ENCODE assay signal across 9 mouse cellular contexts in genomic region chr2:3546588-3546987, GRCm38 (mm10). TPM values are rescaled to one million over a fixed set of nuclear protein-coding genes. Genes with fewer than 3 reads are reported as not detected.
DNase-seq lines count a peak whose midpoint lies in the region; ATAC-seq lines count a peak whose summit lies in the region.
"Had no signal": no experiment of that assay in that cellular context is flagged by ENCODE, and none has a peak within 500 bp of the region (broad histone marks: within the 10 kb centered on the region; RNA-seq: fewer than 3 reads in every experiment).

No protein-coding gene starts in this region.

- no peaks in the 10 kb centered on the region for H3K36me3 ChIP-seq in forebrain, embryonic 11.5 days (ENCODE audit: control insufficient read depth, insufficient read depth, low read length)
- no peaks in the 10 kb centered on the region for H3K36me3 ChIP-seq in forebrain, embryonic 15.5 days
- H3K36me3 ChIP-seq: lung, embryonic 15.5 days had no signal

- no peak for ATAC-seq in forebrain, embryonic 11.5 days (replicated peaks; ENCODE audit: low FRiP score)
- no peak for ATAC-seq in forebrain, embryonic 15.5 days (replicated peaks)
- ATAC-seq in granulocyte monocyte progenitor cell, adult 5-6 weeks (replicated peaks; ENCODE audit: poor library complexity, severe bottlenecking) = peak; percentile 67

- DNase-seq in forebrain, embryonic 11.5 days (ENCODE audit: low spot score) = peak; percentile 63
- peak; percentile 30 for DNase-seq in MEL-GATA-1-ER (ENCODE audit: extremely low read depth, low read depth)
- DNase-seq in cerebellum, adult 11-12 months = peak; percentile 60
- peak; percentile 10 to 74 for DNase-seq in layer of hippocampus, adult 18-20 months (ENCODE audit: low spot score in 2 of 2)
- DNase-seq in lung, postnatal 4 days = peak; percentile 47 to 63
- DNase-seq in spleen, adult 18-20 months = peak; percentile 38 to 55

- H3K9ac ChIP-seq in forebrain, embryonic 11.5 days (ENCODE audit: low read length) = no peak overlapping the region
- H3K9ac ChIP-seq in forebrain, embryonic 15.5 days (replicated peaks) = no peak overlapping the region
- H3K9ac ChIP-seq: lung, embryonic 15.5 days had no signal

- no peaks in the 10 kb centered on the region for H3K27me3 ChIP-seq in forebrain, embryonic 11.5 days (ENCODE audit: control insufficient read depth, insufficient read depth, low read length)
- H3K27me3 ChIP-seq in forebrain, embryonic 15.5 days = no peaks in the 10 kb centered on the region
- H3K27me3 ChIP-seq: lung, embryonic 15.5 days had no signal

- no peak overlapping the region for H3K27ac ChIP-seq in forebrain, embryonic 11.5 days (ENCODE audit: low read depth, low read length)
- no peak overlapping the region for H3K27ac ChIP-seq in forebrain, embryonic 15.5 days (replicated peaks)
- H3K27ac ChIP-seq: lung, embryonic 15.5 days had no signal

- no peak overlapping the region for H3K4me2 ChIP-seq in forebrain, embryonic 11.5 days (ENCODE audit: low read depth, low read length, severe bottlenecking)
- H3K4me2 ChIP-seq in forebrain, embryonic 15.5 days (replicated peaks) = no peak overlapping the region
- H3K4me2 ChIP-seq: lung, embryonic 15.5 days had no signal

- H3K9me3 ChIP-seq in forebrain, embryonic 11.5 days (ENCODE audit: control insufficient read depth, low read length) = no peaks in the 10 kb centered on the region
- no peaks in the 10 kb centered on the region for H3K9me3 ChIP-seq in forebrain, embryonic 15.5 days
- H3K9me3 ChIP-seq: lung, embryonic 15.5 days had no signal

- H3K4me3 ChIP-seq in forebrain, embryonic 11.5 days (ENCODE audit: low read depth, low read length) = no peak overlapping the region
- no peak overlapping the region for H3K4me3 ChIP-seq in forebrain, embryonic 15.5 days
- H3K4me3 ChIP-seq: lung, embryonic 15.5 days had no signal

- 3% methylated on average over 4 of the region's 4 CpGs for WGBS in forebrain, embryonic 11.5 days
- WGBS in forebrain, embryonic 15.5 days = 4% methylated on average over 4 of the region's 4 CpGs

- no peaks in the 10 kb centered on the region for H3K4me1 ChIP-seq in forebrain, embryonic 11.5 days (replicated peaks; ENCODE audit: control insufficient read depth, insufficient read depth, low read length)
- H3K4me1 ChIP-seq in forebrain, embryonic 15.5 days = no peaks in the 10 kb centered on the region
- H3K4me1 ChIP-seq: lung, embryonic 15.5 days had no signal

RNA-seq across cellular contexts. Expression of gene Fam107b, which starts 23.7 kb away (rescaled TPM):
- polyA plus RNA-seq in forebrain, embryonic 11.5 days (2014; fragmentation: Nextera tagmentation; extraction: Ambion mirVana) = 53.0 and 56.7 TPM in 2 replicates
- 58.9 and 60.4 TPM in 2 replicates for polyA plus RNA-seq in forebrain, embryonic 15.5 days (2015; fragmentation: Nextera tagmentation; extraction: Ambion mirVana)
- 415 and 416 TPM in 2 replicates for total RNA-seq in granulocyte monocyte progenitor cell, adult 5-6 weeks (2014; fragmentation: Nextera tagmentation)
- total RNA-seq in granulocyte monocyte progenitor cell, adult 5-6 weeks (2017) = 801 and 969 TPM in 2 replicates
- 10 to 100 TPM; 12.9 to 16.5 TPM for total RNA-seq in layer of hippocampus, adult 18-20 months (2021)

RNA-seq across cellular contexts. Expression of gene Cdnf, which starts 33.8 kb away (rescaled TPM):
- polyA plus RNA-seq in forebrain, embryonic 11.5 days (2014; fragmentation: Nextera tagmentation; extraction: Ambion mirVana) = 0.44 TPM in 1 of 2 replicates, not detected in the other
- polyA plus RNA-seq in forebrain, embryonic 15.5 days (2015; fragmentation: Nextera tagmentation; extraction: Ambion mirVana) = 0.22 and 0.46 TPM in 2 replicates
- not detected in 2 replicates for total RNA-seq in granulocyte monocyte progenitor cell, adult 5-6 weeks (2014; fragmentation: Nextera tagmentation)
- 0.22 and 13.2 TPM in 2 replicates for total RNA-seq in granulocyte monocyte progenitor cell, adult 5-6 weeks (2017)
- under 1 TPM; 0.59 to 0.66 TPM for total RNA-seq in layer of hippocampus, adult 18-20 months (2021)

RNA-seq across cellular contexts. Expression of gene Hspa14, which starts 34.0 kb away (rescaled TPM):
- 122 and 126 TPM in 2 replicates for polyA plus RNA-seq in forebrain, embryonic 11.5 days (2014; fragmentation: Nextera tagmentation; extraction: Ambion mirVana)
- 79.6 and 83.9 TPM in 2 replicates for polyA plus RNA-seq in forebrain, embryonic 15.5 days (2015; fragmentation: Nextera tagmentation; extraction: Ambion mirVana)
- 83.7 and 88.6 TPM in 2 replicates for total RNA-seq in granulocyte monocyte progenitor cell, adult 5-6 weeks (2014; fragmentation: Nextera tagmentation)
- 155 and 173 TPM in 2 replicates for total RNA-seq in granulocyte monocyte progenitor cell, adult 5-6 weeks (2017)
- total RNA-seq in layer of hippocampus, adult 18-20 months (2021) = 10 to 100 TPM; 43.1 to 44.3 TPM

RNA-seq across cellular contexts. Expression of gene Gm45902, which starts 34.0 kb away (rescaled TPM):
- polyA plus RNA-seq in forebrain, embryonic 11.5 days (2014; fragmentation: Nextera tagmentation; extraction: Ambion mirVana) = 9.3 and 10.1 TPM in 2 replicates
- 7.9 and 8.1 TPM in 2 replicates for polyA plus RNA-seq in forebrain, embryonic 15.5 days (2015; fragmentation: Nextera tagmentation; extraction: Ambion mirVana)
- 5.8 and 6.2 TPM in 2 replicates for total RNA-seq in granulocyte monocyte progenitor cell, adult 5-6 weeks (2014; fragmentation: Nextera tagmentation)
- 12.4 and 13.0 TPM in 2 replicates for total RNA-seq in granulocyte monocyte progenitor cell, adult 5-6 weeks (2017)
- total RNA-seq in layer of hippocampus, adult 18-20 months (2021) = 1 to 10 TPM; 4.7 TPM

Comparison
In these comparisons a context has a peak if more than half of its experiments do, and no peak if none do; other contexts are left out.
1. RNA of gene Fam107b, which starts 23.7 kb away (total RNA-seq): 415 to 969 TPM in granulocyte monocyte progenitor cell, adult 5-6 weeks; 12.9 to 16.5 TPM in layer of hippocampus, adult 18-20 months; every median in the first group is over 10 times any median in the second.
2. Peak in every context shown above with its lines, with median percentiles within 50 percentile points of each other: DNase-seq.